Mouse (Mus musculus): ENCODE measurements around the gene Gabrg3. TPM values are rescaled to one million over a fixed set of nuclear protein-coding genes. Genes with fewer than 3 reads are reported as not detected.

Gene Gabrg3
- polyA plus RNA-seq, 1 experiment from 2014 or later: 1.2 TPM

GRCm38 (mm10) chr7:56938020-56938419, 449.0 kb downstream of the Gabrg3 start:
- ATAC-seq (ENCODE audit: insufficient read depth, low FRiP score, low TSS enrichment) (no peak), DNase-seq (ENCODE audit: low spot score) (no peak)
- 73% methylated on average over 5 of the region's 5 CpGs for WGBS
- Histone ChIP-seq H3K9ac (ENCODE audit: low read length) (no peak overlapping the region), H3K36me3 (ENCODE audit: control insufficient read depth, insufficient read depth, low read length) (no peaks in the 10 kb centered on the region), H3K27ac (ENCODE audit: low read depth, low read length) (no peak overlapping the region), H3K4me2 (ENCODE audit: low read depth) (no peak overlapping the region), H3K27me3 (ENCODE audit: control insufficient read depth, insufficient read depth, low read length) (no peaks in the 10 kb centered on the region), H3K4me3 (ENCODE audit: low read depth, low read length) (no peak overlapping the region), H3K9me3 (ENCODE audit: control insufficient read depth, low read length) (no peaks in the 10 kb centered on the region), H3K4me1 (ENCODE audit: control insufficient read depth, insufficient read depth, low read length) (no peaks in the 10 kb centered on the region)

- DNase-seq (ENCODE audit: low spot score): no peak
- 37% methylated on average over 1 of the region's 1 CpGs for WGBS
- Histone ChIP-seq H3K4me3 (ENCODE audit: low read depth, low read length) (no peak overlapping the region), H3K4me2 (ENCODE audit: low read depth) (no peak overlapping the region), H3K27me3 (ENCODE audit: control insufficient read depth, insufficient read depth, low read length) (no peaks in the 10 kb centered on the region), H3K9ac (ENCODE audit: low read length) (no peak overlapping the region), H3K27ac (ENCODE audit: low read depth, low read length) (no peak overlapping the region), H3K9me3 (ENCODE audit: control insufficient read depth, low read length) (no peaks in the 10 kb centered on the region), H3K4me1 (ENCODE audit: control insufficient read depth, insufficient read depth, low read length) (no peaks in the 10 kb centered on the region), H3K36me3 (ENCODE audit: control insufficient read depth, insufficient read depth, low read length) (no peaks in the 10 kb centered on the region)
- no peak for ATAC-seq (ENCODE audit: insufficient read depth, low FRiP score, low TSS enrichment)
Observed at GRCm38 (mm10) chr7:56919499-56919898, 467.5 kb downstream of the Gabrg3 start.

- DNase-seq (ENCODE audit: low spot score) (no peak), ATAC-seq (ENCODE audit: insufficient read depth, low FRiP score, low TSS enrichment) (peak; percentile 85; the same call in 1 of the 2 replicates)
Observed at GRCm38 (mm10) chr7:56914862-56915261, 472.1 kb downstream of the Gabrg3 start.

GRCm38 (mm10) chr7:56899762-56900161, 487.2 kb downstream of the Gabrg3 start:
- Histone ChIP-seq H3K36me3 (ENCODE audit: control insufficient read depth, insufficient read depth, low read length) (no peaks in the 10 kb centered on the region), H3K27me3 (ENCODE audit: control insufficient read depth, insufficient read depth, low read length) (no peaks in the 10 kb centered on the region), H3K9ac (ENCODE audit: low read length) (no peak overlapping the region), H3K4me2 (ENCODE audit: low read depth) (no peak overlapping the region), H3K4me1 (ENCODE audit: control insufficient read depth, insufficient read depth, low read length) (no peaks in the 10 kb centered on the region), H3K9me3 (ENCODE audit: control insufficient read depth, low read length) (no peaks in the 10 kb centered on the region), H3K27ac (ENCODE audit: low read depth, low read length) (no peak overlapping the region), H3K4me3 (ENCODE audit: low read depth, low read length) (no peak overlapping the region)
- ATAC-seq (ENCODE audit: insufficient read depth, low FRiP score, low TSS enrichment) (no peak), DNase-seq (ENCODE audit: low spot score) (no peak)
- WGBS: 71% methylated on average over 4 of the region's 4 CpGs

More at GRCm38 (mm10) chr7:56914862-56915261, 472.1 kb downstream of the Gabrg3 start:
- no peaks in the 10 kb centered on the region for H3K9me3 ChIP-seq (ENCODE audit: control insufficient read depth, low read length)
- H3K27ac ChIP-seq (ENCODE audit: low read depth, low read length): no peak overlapping the region
- 58% methylated on average over 2 of the region's 2 CpGs for WGBS
- H3K36me3 ChIP-seq (ENCODE audit: control insufficient read depth, insufficient read depth, low read length): no peaks in the 10 kb centered on the region
- no peak overlapping the region for H3K9ac ChIP-seq (ENCODE audit: low read length)
- no peaks in the 10 kb centered on the region for H3K27me3 ChIP-seq (ENCODE audit: control insufficient read depth, insufficient read depth, low read length)
- H3K4me3 ChIP-seq (ENCODE audit: low read depth, low read length): no peak overlapping the region
- no peak overlapping the region for H3K4me2 ChIP-seq (ENCODE audit: low read depth)
- H3K4me1 ChIP-seq (ENCODE audit: control insufficient read depth, insufficient read depth, low read length): no peaks in the 10 kb centered on the region

GRCm38 (mm10) chr7:56867314-56868075, 519.5 kb downstream of the Gabrg3 start:
- Histone ChIP-seq H3K27ac (ENCODE audit: low read depth, low read length) (no peak overlapping the region), H3K9ac (ENCODE audit: low read length) (no peak overlapping the region), H3K9me3 (ENCODE audit: control insufficient read depth, low read length) (no peaks in the 10 kb centered on the region), H3K4me3 (ENCODE audit: low read depth, low read length) (no peak overlapping the region), H3K4me2 (ENCODE audit: low read depth) (no peak overlapping the region), H3K27me3 (ENCODE audit: control insufficient read depth, insufficient read depth, low read length) (no peaks in the 10 kb centered on the region), H3K4me1 (ENCODE audit: control insufficient read depth, insufficient read depth, low read length) (no peaks in the 10 kb centered on the region), H3K36me3 (ENCODE audit: control insufficient read depth, insufficient read depth, low read length) (no peaks in the 10 kb centered on the region)
- WGBS: 88% methylated on average over 1 of the region's 1 CpGs
- DNase-seq (ENCODE audit: low spot score) (no peak), ATAC-seq (ENCODE audit: insufficient read depth, low FRiP score, low TSS enrichment) (no peak)

GRCm38 (mm10) chr7:56843565-56843964, 543.4 kb downstream of the Gabrg3 start:
- Histone ChIP-seq H3K4me3 (ENCODE audit: low read depth, low read length) (no peak overlapping the region), H3K9me3 (ENCODE audit: control insufficient read depth, low read length) (no peaks in the 10 kb centered on the region), H3K27ac (ENCODE audit: low read depth, low read length) (no peak overlapping the region), H3K27me3 (ENCODE audit: control insufficient read depth, insufficient read depth, low read length) (no peaks in the 10 kb centered on the region), H3K4me2 (ENCODE audit: low read depth) (no peak overlapping the region), H3K9ac (ENCODE audit: low read length) (no peak overlapping the region), H3K4me1 (ENCODE audit: control insufficient read depth, insufficient read depth, low read length) (no peaks in the 10 kb centered on the region), H3K36me3 (ENCODE audit: control insufficient read depth, insufficient read depth, low read length) (no peaks in the 10 kb centered on the region)
- WGBS: 91% methylated on average over 5 of the region's 5 CpGs
- ATAC-seq (ENCODE audit: insufficient read depth, low FRiP score, low TSS enrichment): no peak
- DNase-seq (ENCODE audit: low spot score): no peak

- DNase-seq (ENCODE audit: low spot score): no peak
- Histone ChIP-seq H3K27me3 (ENCODE audit: control insufficient read depth, insufficient read depth, low read length) (no peaks in the 10 kb centered on the region), H3K9me3 (ENCODE audit: control insufficient read depth, low read length) (no peaks in the 10 kb centered on the region), H3K9ac (ENCODE audit: low read length) (no peak overlapping the region), H3K4me3 (ENCODE audit: low read depth, low read length) (no peak overlapping the region), H3K4me1 (ENCODE audit: control insufficient read depth, insufficient read depth, low read length) (no peaks in the 10 kb centered on the region), H3K36me3 (ENCODE audit: control insufficient read depth, insufficient read depth, low read length) (no peaks in the 10 kb centered on the region), H3K27ac (ENCODE audit: low read depth, low read length) (no peak overlapping the region), H3K4me2 (ENCODE audit: low read depth) (no peak overlapping the region)
- WGBS: 82% methylated on average over 6 of the region's 6 CpGs
- ATAC-seq (ENCODE audit: insufficient read depth, low FRiP score, low TSS enrichment): no peak
Observed at GRCm38 (mm10) chr7:56825446-56825845, 561.5 kb downstream of the Gabrg3 start.

- Histone ChIP-seq H3K9me3 (ENCODE audit: control insufficient read depth, low read length) (no peaks in the 10 kb centered on the region), H3K4me3 (ENCODE audit: low read depth, low read length) (no peak overlapping the region), H3K27ac (ENCODE audit: low read depth, low read length) (no peak overlapping the region), H3K9ac (ENCODE audit: low read length) (no peak overlapping the region), H3K4me1 (ENCODE audit: control insufficient read depth, insufficient read depth, low read length) (no peaks in the 10 kb centered on the region), H3K4me2 (ENCODE audit: low read depth) (no peak overlapping the region), H3K27me3 (ENCODE audit: control insufficient read depth, insufficient read depth, low read length) (no peaks in the 10 kb centered on the region), H3K36me3 (ENCODE audit: control insufficient read depth, insufficient read depth, low read length) (no peaks in the 10 kb centered on the region)
- 100% methylated on average over 1 of the region's 1 CpGs for WGBS
- DNase-seq (ENCODE audit: low spot score) (no peak), ATAC-seq (ENCODE audit: insufficient read depth, low FRiP score, low TSS enrichment) (no peak)
Observed at GRCm38 (mm10) chr7:56801841-56802240, 585.1 kb downstream of the Gabrg3 start.

- Histone ChIP-seq H3K4me3 (ENCODE audit: low read depth, low read length) (no peak overlapping the region), H3K27me3 (ENCODE audit: control insufficient read depth, insufficient read depth, low read length) (no peaks in the 10 kb centered on the region), H3K9ac (ENCODE audit: low read length) (no peak overlapping the region), H3K27ac (ENCODE audit: low read depth, low read length) (no peak overlapping the region), H3K4me2 (ENCODE audit: low read depth) (no peak overlapping the region), H3K4me1 (ENCODE audit: control insufficient read depth, insufficient read depth, low read length) (no peaks in the 10 kb centered on the region), H3K9me3 (ENCODE audit: control insufficient read depth, low read length) (no peaks in the 10 kb centered on the region), H3K36me3 (ENCODE audit: control insufficient read depth, insufficient read depth, low read length) (no peaks in the 10 kb centered on the region)
- no peak for DNase-seq (ENCODE audit: low spot score)
- ATAC-seq (ENCODE audit: insufficient read depth, low FRiP score, low TSS enrichment): no peak
- WGBS: 91% methylated on average over 1 of the region's 1 CpGs
Observed at GRCm38 (mm10) chr7:56779122-56779521, 607.9 kb downstream of the Gabrg3 start.
